Mouse (Mus musculus) heart, adult 11 months (tissue): ENCODE results near the gene Syt14.

ENCODE experiments used
- DNase-seq: peaks from one replicate; pipeline ENCODE4 v3.0.0; 2022

Gene Syt14

GRCm38 (mm10) chr1:193035371-193036238, at the start of gene Syt14:
TSS of gene Syt14 (minus strand) at chr1:193035775.
- no peak for DNase-seq

GRCm38 (mm10) chr1:193084016-193084415, 48.4 kb upstream of the Syt14 start:
- DNase-seq = no peak

- no peak for DNase-seq
These were observed 47.5 kb upstream of the Syt14 start for GRCm38 (mm10) chr1:193083051-193083450.

GRCm38 (mm10) chr1:193082311-193082921, 46.8 kb upstream of the Syt14 start:
- DNase-seq = no peak

GRCm38 (mm10) chr1:193062618-193063017, 27.0 kb upstream of the Syt14 start:
- no peak for DNase-seq

GRCm38 (mm10) chr1:193060167-193060566, 24.6 kb upstream of the Syt14 start:
- no peak for DNase-seq

GRCm38 (mm10) chr1:193059596-193059995, 24.0 kb upstream of the Syt14 start:
- DNase-seq = no peak

GRCm38 (mm10) chr1:193054401-193054800, 18.8 kb upstream of the Syt14 start:
- no peak for DNase-seq

GRCm38 (mm10) chr1:193053065-193053464, 17.5 kb upstream of the Syt14 start:
- no peak for DNase-seq

GRCm38 (mm10) chr1:193047616-193048015, 12.0 kb upstream of the Syt14 start:
- DNase-seq = no peak

GRCm38 (mm10) chr1:193042760-193043295, 7.3 kb upstream of the Syt14 start:
- no peak for DNase-seq

GRCm38 (mm10) chr1:193034951-193035370, 614 bp downstream of the Syt14 start:
- DNase-seq = no peak

GRCm38 (mm10) chr1:193024311-193024710, 11.3 kb downstream of the Syt14 start:
- no peak for DNase-seq

GRCm38 (mm10) chr1:193012351-193012750, 23.2 kb downstream of the Syt14 start:
- no peak for DNase-seq

- DNase-seq = no peak
These were observed 24.4 kb downstream of the Syt14 start for GRCm38 (mm10) chr1:193011000-193011769.

- no peak for DNase-seq
These were observed 31.0 kb downstream of the Syt14 start for GRCm38 (mm10) chr1:193004581-193004980.

GRCm38 (mm10) chr1:193003953-193004352, 31.6 kb downstream of the Syt14 start:
- DNase-seq = no peak

- DNase-seq = no peak
These were observed 33.3 kb downstream of the Syt14 start for GRCm38 (mm10) chr1:193002307-193002706.

- DNase-seq = no peak
These were observed 34.0 kb downstream of the Syt14 start for GRCm38 (mm10) chr1:193001587-193001986.

- DNase-seq = no peak
These were observed 34.7 kb downstream of the Syt14 start for GRCm38 (mm10) chr1:193000908-193001307.

GRCm38 (mm10) chr1:192994179-192994873, 41.2 kb downstream of the Syt14 start:
- peak; percentile 63 for DNase-seq

GRCm38 (mm10) chr1:192993491-192993890, 42.1 kb downstream of the Syt14 start:
- no peak for DNase-seq

GRCm38 (mm10) chr1:192987203-192987602, 48.4 kb downstream of the Syt14 start:
- DNase-seq = no peak
